Mouse (Mus musculus) limb, embryonic 15.5 days (tissue): ENCODE data around the gene Cct2. TPM values are rescaled to one million over a fixed set of nuclear protein-coding genes. Genes with fewer than 3 reads are reported as not detected.

ENCODE experiments used
- ATAC-seq: fragments of 200-750 bp; cut with Nextera tagmentation; 2 replicates; pipeline ENCODE4 v1.8.0; 2017; ENCODE audit warnings: low read depth, moderate TSS enrichment; ENCODE audit not compliant: insufficient number of reproducible peaks, low FRiP score, low TSS enrichment
- H3K27ac ChIP-seq: fragments of 300-500 bp; sonication (generic); 2 replicates; pipeline ENCODE4 v1.5.1; 2015; ENCODE audit warnings: moderate library complexity, mild to moderate bottlenecking, inconsistent platforms
- H3K27me3 ChIP-seq: fragments of 300-500 bp; sonication (generic); 2 replicates; pipeline ENCODE4 v1.6.1; 2015; ENCODE audit warnings: inconsistent platforms
- H3K36me3 ChIP-seq: fragments of 300-500 bp; sonication (generic); 2 replicates; pipeline ENCODE4 v1.6.1; 2015; ENCODE audit warnings: inconsistent platforms
- H3K4me1 ChIP-seq: fragments of 300-500 bp; sonication (generic); 2 replicates; pipeline ENCODE4 v1.6.1; 2015; ENCODE audit warnings: inconsistent platforms
- H3K4me2 ChIP-seq: fragments of 300-500 bp; sonication (generic); 2 replicates; pipeline ENCODE4 v1.6.1; 2015; ENCODE audit warnings: mild to moderate bottlenecking, inconsistent platforms
- H3K4me3 ChIP-seq: fragments of 300-500 bp; sonication (generic); 2 replicates; pipeline ENCODE4 v1.5.1; 2015; ENCODE audit warnings: mild to moderate bottlenecking, inconsistent platforms
- H3K9ac ChIP-seq: fragments of 300-500 bp; sonication (generic); 2 replicates; pipeline ENCODE4 v1.6.1; 2015; ENCODE audit warnings: inconsistent platforms
- H3K9me3 ChIP-seq: fragments of 300-500 bp; sonication (generic); 2 replicates; pipeline ENCODE4 v1.6.1; 2016; ENCODE audit warnings: inconsistent platforms
- WGBS: fragments of 180-500 bp; shearing (Covaris S2); methylation state at CpG from one replicate; pipeline ENCODE4 v1.1.7; 2015; 5-methylcytosine and 5-hydroxymethylcytosine counted together
- polyA plus RNA-seq: library from polyadenylated mRNA; unstranded; fragments of >200 nt; fragmentation: Nextera tagmentation; extraction: Ambion mirVana; gene quantifications from 2 replicates; pipeline ENCODE4 v1.2.1, GENCODE M21; 2015

Cct2 gene
- polyA plus RNA-seq = 210 and 233 TPM in 2 replicates

DNA sequence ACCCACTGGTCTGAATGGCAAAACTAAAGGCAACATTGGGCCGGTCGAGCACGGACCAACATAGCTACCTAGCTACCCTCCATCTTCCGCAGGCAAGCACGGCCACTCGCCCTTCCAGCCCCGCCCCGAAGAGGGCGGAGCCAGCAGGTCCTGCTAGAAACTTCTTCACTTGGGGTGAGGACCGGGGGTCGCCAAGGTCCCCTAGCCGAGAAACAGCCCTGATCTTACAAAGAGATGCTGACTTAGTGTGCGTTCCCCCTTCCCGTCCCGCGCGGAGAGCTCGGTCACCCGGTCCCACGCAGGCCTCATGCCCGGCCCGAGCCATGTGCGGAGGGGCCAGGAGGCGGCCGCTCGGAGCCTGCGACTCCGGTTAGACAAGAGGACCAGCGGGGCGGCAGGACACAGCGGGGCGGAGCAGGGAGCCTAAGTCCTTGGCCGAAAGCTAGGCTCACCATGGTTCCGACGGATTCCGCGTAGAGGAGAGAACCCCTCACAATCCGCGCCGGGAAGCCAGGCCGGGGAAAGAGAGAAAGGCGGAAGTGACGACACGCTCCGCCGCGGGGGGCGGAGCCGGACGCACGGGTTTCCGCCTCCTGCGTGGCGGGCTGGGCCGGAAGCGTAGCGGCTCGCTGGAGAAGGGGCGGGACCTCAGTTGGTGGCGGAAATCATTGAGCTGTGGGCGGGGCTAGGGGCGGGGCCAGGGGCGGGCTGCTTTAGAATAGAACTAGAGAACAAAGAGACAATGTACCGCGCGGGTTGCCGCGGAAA lies at the start of gene Cct2:
Cct2 (minus strand) TSS at position 561 of the 768 bp plus-strand sequence.
- H3K9ac ChIP-seq = peak within 1 kb of the TSS; percentile 87
- ATAC-seq = peak; percentile 90
- peak within 1 kb of the TSS; percentile 73 for H3K4me2 ChIP-seq
- H3K27me3 ChIP-seq = no peaks in the 10 kb centered on the region
- H3K9me3 ChIP-seq = no peaks in the 10 kb centered on the region
- H3K4me1 ChIP-seq = 0 out of 2 replicates have a peak, but pooled peaks cover 7% of the 10 kb centered on the region
- H3K4me3 ChIP-seq = peak within 1 kb of the TSS; percentile 98
- WGBS = under 1% methylated on average over 66 of the region's 68 CpGs
- peaks cover 36% of the 10 kb centered on the region for H3K36me3 ChIP-seq
- peak within 1 kb of the TSS; percentile 94 for H3K27ac ChIP-seq

DNA sequence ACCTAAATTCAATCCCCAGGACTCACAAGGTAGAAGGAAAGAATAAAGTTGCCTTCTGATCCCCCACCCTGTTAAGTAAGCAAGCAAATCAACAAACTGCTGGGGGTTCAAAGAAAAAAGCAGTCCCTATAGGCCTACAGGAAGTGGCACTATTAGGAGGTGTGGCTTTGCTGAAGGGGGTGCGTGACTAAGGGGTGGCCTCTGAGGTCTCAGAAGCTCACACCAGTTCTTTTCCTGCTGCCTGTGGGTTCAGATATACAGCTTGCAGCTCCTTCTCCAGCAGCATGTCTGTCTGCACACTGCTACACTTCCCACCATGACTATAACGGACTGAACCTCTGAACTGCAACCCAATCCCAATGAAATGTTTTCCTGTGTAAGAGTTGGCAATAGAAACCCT lies 48.9 kb upstream of the Cct2 start:
- H3K36me3 ChIP-seq = no peaks in the 10 kb centered on the region
- no peaks in the 10 kb centered on the region for H3K9me3 ChIP-seq
- no peak overlapping the region for H3K27ac ChIP-seq
- H3K4me2 ChIP-seq = no peak overlapping the region
- H3K27me3 ChIP-seq = no peaks in the 10 kb centered on the region
- H3K9ac ChIP-seq = no peak overlapping the region
- no peak overlapping the region for H3K4me3 ChIP-seq
- WGBS = 29% methylated on average over 2 of the region's 2 CpGs
- ATAC-seq = no peak
- peaks cover 11% of the 10 kb centered on the region; the same call in 1 of the 2 replicates for H3K4me1 ChIP-seq

DNA sequence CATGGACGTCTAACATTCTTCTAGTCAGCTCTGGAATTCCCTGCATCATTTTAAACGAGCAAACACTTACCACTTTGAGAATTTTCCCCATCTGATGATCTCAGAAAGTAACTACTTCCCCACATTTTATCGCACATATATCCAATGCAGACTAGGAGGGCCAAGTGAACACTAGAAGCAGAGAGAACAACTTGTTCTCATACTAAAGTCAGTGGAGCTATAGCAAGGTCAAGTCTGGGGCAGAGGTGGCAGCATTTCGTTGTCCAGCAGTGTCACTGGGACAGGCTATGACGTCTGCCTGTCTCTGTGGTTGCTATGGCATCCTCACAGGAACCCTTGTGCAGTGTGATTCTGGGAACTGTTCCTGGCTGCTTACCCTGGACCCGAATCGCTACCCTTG lies 47.8 kb upstream of the Cct2 start:
- H3K27me3 ChIP-seq = no peaks in the 10 kb centered on the region
- H3K4me3 ChIP-seq = no peak overlapping the region
- H3K36me3 ChIP-seq = no peaks in the 10 kb centered on the region
- H3K27ac ChIP-seq = no peak overlapping the region
- no peak overlapping the region for H3K9ac ChIP-seq
- peaks cover 11% of the 10 kb centered on the region; the same call in 1 of the 2 replicates for H3K4me1 ChIP-seq
- WGBS = 67% methylated on average over 7 of the region's 7 CpGs
- H3K9me3 ChIP-seq = no peaks in the 10 kb centered on the region
- H3K4me2 ChIP-seq = no peak overlapping the region
- no peak for ATAC-seq

DNA sequence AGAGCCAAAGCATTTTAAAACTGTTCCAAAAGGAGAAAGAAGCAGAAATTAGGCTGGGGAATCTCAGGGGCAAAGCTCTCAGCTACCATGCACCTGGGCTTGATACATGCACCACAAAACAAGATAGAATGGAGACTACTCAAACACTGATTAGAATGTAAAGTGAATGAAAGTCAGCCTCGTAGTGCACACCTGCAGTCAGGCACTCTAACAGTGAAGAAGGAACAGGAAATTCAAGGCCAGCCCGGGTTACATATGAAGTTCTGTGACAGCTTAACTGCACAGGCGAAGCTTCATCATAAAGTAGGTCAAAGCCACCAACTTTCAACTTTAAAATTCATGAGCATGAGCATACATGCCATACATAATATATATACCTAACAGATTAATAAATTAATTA lies 46.7 kb upstream of the Cct2 start:
- H3K4me1 ChIP-seq = peaks cover 9% of the 10 kb centered on the region; the same call in 1 of the 2 replicates
- no peaks in the 10 kb centered on the region for H3K9me3 ChIP-seq
- H3K4me2 ChIP-seq = no peak overlapping the region
- peak overlapping the region; percentile 11; the same call in 1 of the 2 replicates for H3K27ac ChIP-seq
- WGBS = 50% methylated on average over 3 of the region's 3 CpGs
- H3K36me3 ChIP-seq = no peaks in the 10 kb centered on the region
- H3K4me3 ChIP-seq = no peak overlapping the region
- no peak for ATAC-seq
- no peak overlapping the region for H3K9ac ChIP-seq
- H3K27me3 ChIP-seq = no peaks in the 10 kb centered on the region

DNA sequence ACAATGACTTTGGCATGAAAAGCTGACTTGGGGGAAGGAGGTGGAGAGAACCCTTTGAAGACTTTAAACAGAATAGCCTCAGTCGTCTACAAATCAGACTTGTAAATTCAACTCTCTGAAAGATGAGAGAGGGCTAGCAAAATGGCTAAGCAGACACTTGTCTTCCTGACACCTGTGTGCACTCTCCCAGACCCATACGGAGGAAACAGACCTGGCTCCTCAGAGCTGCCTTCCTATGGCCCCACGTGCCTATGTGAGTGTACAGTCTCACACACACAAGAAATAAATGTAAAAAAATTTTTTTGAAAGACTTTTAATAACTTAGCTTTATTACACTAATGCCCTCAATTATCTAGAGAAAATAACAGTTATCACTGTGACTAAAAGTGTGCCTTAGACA lies 43.1 kb upstream of the Cct2 start:
- no peak overlapping the region for H3K4me2 ChIP-seq
- no peaks in the 10 kb centered on the region for H3K27me3 ChIP-seq
- H3K36me3 ChIP-seq = no peaks in the 10 kb centered on the region
- ATAC-seq = no peak
- no peak overlapping the region for H3K4me3 ChIP-seq
- no peaks in the 10 kb centered on the region for H3K9me3 ChIP-seq
- H3K27ac ChIP-seq = no peak overlapping the region
- peaks cover 8% of the 10 kb centered on the region for H3K4me1 ChIP-seq
- H3K9ac ChIP-seq = no peak overlapping the region
- WGBS = 18% methylated on average over 3 of the region's 3 CpGs

DNA sequence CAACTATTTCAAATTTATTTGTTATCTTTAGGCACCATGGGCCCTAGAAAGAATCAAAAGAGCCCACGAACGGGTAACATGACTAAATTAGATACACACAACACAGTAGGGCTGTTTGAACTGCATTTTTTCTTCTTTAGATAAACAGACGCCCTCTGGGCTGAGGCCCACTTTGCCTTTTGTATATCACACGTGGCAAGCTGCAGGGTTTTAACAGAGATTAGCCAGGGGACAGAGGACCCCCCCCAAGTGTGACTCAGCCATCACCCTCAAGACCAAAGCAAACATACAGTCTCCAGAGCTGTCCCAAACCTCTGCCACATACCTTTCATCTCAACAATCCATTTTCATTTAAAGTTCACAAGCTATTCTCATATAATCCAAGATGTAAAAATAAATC lies 42.6 kb upstream of the Cct2 start:
- no peaks in the 10 kb centered on the region for H3K36me3 ChIP-seq
- no peak overlapping the region for H3K27ac ChIP-seq
- H3K4me2 ChIP-seq = no peak overlapping the region
- H3K9me3 ChIP-seq = no peaks in the 10 kb centered on the region
- H3K4me1 ChIP-seq = peaks cover 8% of the 10 kb centered on the region
- no peaks in the 10 kb centered on the region for H3K27me3 ChIP-seq
- no peak overlapping the region for H3K9ac ChIP-seq
- WGBS = 26% methylated on average over 4 of the region's 4 CpGs
- ATAC-seq = no peak
- H3K4me3 ChIP-seq = no peak overlapping the region

DNA sequence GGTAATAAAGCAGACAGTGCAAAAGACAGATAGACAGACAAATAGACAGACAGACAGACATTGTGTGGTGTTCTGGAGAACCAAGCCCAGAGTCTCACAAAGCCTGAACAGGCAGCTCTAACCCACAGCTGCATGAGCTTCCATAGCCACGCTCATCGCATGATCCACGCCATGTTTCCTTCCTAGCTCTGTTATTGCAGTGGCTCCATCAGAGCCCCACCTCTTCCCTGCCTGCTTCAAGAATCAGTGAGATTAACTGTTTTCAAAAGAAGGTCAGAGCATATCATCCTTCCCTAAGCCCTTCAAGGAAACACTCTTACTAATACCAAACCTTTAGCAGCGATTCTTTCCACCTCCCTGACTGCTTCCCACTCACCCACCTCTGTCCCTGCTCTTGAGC lies 41.4 kb upstream of the Cct2 start:
- H3K9ac ChIP-seq = no peak overlapping the region
- H3K27ac ChIP-seq = no peak overlapping the region
- H3K27me3 ChIP-seq = no peaks in the 10 kb centered on the region
- WGBS = 65% methylated on average over 4 of the region's 4 CpGs
- H3K4me3 ChIP-seq = no peak overlapping the region
- H3K9me3 ChIP-seq = no peaks in the 10 kb centered on the region
- no peak for ATAC-seq
- H3K4me1 ChIP-seq = peaks cover 5% of the 10 kb centered on the region
- no peak overlapping the region for H3K4me2 ChIP-seq
- no peaks in the 10 kb centered on the region for H3K36me3 ChIP-seq

DNA sequence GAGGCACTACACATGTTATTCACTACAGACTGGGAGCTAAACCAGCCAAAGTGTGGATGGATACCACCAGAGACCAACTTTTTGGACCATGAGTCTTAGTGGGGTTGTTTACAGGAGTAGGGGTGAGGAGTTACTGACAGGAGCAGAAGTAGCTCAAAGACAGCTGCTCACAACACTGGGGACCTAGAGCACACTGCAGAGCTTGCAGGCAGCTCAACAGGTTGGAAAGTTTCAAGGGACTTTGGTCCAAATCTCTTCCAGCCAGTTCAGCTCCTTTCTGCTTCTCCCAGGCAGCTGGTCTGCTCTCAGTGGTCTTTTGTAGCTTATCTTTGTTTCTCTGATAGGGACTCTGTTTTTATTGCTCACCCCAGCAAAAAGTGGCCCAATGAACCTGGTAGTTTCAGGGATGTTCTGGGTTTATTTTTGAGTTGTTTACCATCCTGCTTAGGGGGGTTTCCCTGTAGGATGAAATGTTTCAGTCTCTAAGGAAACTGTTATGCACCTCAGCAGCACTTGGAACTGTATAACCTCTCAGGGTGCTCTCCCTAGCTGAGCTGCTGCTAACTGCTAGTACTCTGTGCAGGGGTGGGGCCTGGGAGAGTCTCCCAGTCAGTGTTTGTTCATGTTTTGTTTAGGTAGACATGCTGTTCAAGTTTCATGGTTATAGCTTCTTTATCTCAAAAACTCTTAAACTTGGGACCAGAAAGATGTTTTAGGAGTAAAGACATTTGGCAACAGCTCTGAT lies 40.4 kb upstream of the Cct2 start:
- no peak for ATAC-seq
- no peak overlapping the region for H3K9ac ChIP-seq

DNA sequence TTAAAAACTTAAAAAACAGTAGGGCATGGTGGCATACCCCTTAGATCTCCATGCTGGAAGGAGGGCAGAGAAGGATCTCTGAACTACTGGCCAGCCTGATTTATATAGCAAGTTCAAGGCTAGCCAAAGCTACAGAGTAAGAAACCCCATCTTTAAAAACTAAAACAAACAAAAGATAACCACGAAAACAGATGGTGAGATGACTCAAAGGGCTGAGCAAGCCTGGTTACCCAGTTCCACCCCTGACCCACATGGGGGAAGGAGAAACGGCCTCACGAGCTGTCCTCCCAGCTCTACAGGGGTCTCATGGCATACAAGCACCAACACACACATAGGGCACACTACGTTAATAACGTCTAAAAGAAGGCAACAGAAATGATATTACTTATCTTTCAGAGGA lies 36.6 kb upstream of the Cct2 start:
- peaks cover 4% of the 10 kb centered on the region for H3K4me1 ChIP-seq
- no peak overlapping the region for H3K9ac ChIP-seq
- WGBS = 83% methylated on average over 5 of the region's 5 CpGs
- no peak overlapping the region for H3K4me3 ChIP-seq
- H3K9me3 ChIP-seq = no peaks in the 10 kb centered on the region
- H3K36me3 ChIP-seq = peaks cover 4% of the 10 kb centered on the region; the same call in 1 of the 2 replicates
- H3K27ac ChIP-seq = no peak overlapping the region
- no peak overlapping the region for H3K4me2 ChIP-seq
- H3K27me3 ChIP-seq = no peaks in the 10 kb centered on the region
- no peak for ATAC-seq

More for the DNA sequence above, 40.4 kb upstream of the Cct2 start:
- Histone ChIP-seq H3K27me3 (no peaks in the 10 kb centered on the region), H3K4me2 (no peak overlapping the region), H3K9me3 (no peaks in the 10 kb centered on the region), H3K36me3 (no peaks in the 10 kb centered on the region; the same call in 1 of the 2 replicates), H3K4me3 (no peak overlapping the region), H3K4me1 (peaks cover 4% of the 10 kb centered on the region), H3K27ac (no peak overlapping the region)

DNA sequence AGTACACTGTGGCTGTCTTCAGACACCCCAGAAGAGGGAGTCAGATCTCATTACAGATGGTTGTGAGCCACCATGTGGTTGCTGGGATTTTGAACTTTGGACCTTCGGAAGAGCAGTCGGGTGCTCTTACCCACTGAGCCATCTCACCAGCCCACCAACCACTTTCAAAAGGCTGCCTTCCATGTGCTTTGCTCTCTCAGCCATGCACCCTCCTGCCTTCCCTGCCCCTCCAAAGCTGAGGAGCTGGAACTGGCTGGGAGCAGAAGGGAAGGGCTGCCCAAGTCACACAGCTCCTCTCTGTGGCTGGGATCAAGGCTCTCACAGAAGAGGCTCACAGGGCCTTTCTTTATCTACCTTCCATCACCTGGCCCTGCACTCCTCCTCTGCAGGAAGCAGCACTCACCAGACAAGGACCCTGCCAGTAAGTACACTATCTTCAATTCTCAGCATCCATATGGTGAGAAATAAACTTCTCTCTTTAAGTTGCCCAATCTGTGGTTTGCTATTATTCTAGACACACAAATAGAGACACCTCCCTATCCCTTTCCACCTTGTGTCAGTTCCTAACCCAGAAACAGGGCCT lies 33.6 kb upstream of the Cct2 start:
- no peak overlapping the region for H3K4me2 ChIP-seq
- WGBS = 76% methylated on average over 2 of the region's 2 CpGs
- H3K27ac ChIP-seq = no peak overlapping the region
- H3K27me3 ChIP-seq = no peaks in the 10 kb centered on the region
- peaks cover 4% of the 10 kb centered on the region; the same call in 1 of the 2 replicates for H3K36me3 ChIP-seq
- no peak overlapping the region for H3K9ac ChIP-seq
- H3K4me1 ChIP-seq = peaks cover 3% of the 10 kb centered on the region; the same call in 1 of the 2 replicates
- H3K4me3 ChIP-seq = no peak overlapping the region
- H3K9me3 ChIP-seq = no peaks in the 10 kb centered on the region
- no peak for ATAC-seq

DNA sequence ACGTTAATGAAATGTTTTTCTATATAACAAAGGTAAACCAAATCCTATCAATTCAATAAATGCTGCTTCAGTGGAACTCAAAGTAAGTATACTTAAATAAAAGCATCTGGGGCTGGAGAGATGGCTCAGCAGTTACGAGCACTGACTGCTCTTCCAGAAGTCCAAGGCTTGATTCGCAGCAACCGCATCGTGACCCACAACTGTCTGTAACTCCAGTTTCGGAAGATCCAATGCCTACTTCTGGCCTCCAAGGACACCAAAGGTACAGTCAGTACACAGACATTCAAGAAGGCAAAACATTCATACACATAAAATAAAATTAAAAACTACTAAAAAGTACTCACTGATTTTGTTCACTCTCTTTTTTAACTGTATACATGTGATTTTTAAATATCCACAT lies 32.5 kb upstream of the Cct2 start:
- no peaks in the 10 kb centered on the region for H3K27me3 ChIP-seq
- H3K4me2 ChIP-seq = no peak overlapping the region
- H3K9ac ChIP-seq = no peak overlapping the region
- peaks cover 4% of the 10 kb centered on the region; the same call in 1 of the 2 replicates for H3K36me3 ChIP-seq
- H3K27ac ChIP-seq = no peak overlapping the region
- no peaks in the 10 kb centered on the region for H3K9me3 ChIP-seq
- 77% methylated on average over 6 of the region's 6 CpGs for WGBS
- no peak for ATAC-seq
- peaks cover 4% of the 10 kb centered on the region; the same call in 1 of the 2 replicates for H3K4me1 ChIP-seq
- no peak overlapping the region for H3K4me3 ChIP-seq
